Mouse (Mus musculus) fibroblast of lung, adult 2 months (primary cell): Measurements from ENCODE around the gene Sh3pxd2a.
A peak's percentile ranks its signal among the peaks of the same experiment; 100 is the strongest.

ENCODE experiments used
- DNase-seq: peaks from one replicate; pipeline ENCODE4 v3.0.0-alpha.2; 2011; ENCODE audit warnings: low read depth

Sh3pxd2a gene

GRCm38 (mm10) chr19:47266070-47266801 lies 198.0 kb downstream of the Sh3pxd2a start:
- DNase-seq: no peak

DNA sequence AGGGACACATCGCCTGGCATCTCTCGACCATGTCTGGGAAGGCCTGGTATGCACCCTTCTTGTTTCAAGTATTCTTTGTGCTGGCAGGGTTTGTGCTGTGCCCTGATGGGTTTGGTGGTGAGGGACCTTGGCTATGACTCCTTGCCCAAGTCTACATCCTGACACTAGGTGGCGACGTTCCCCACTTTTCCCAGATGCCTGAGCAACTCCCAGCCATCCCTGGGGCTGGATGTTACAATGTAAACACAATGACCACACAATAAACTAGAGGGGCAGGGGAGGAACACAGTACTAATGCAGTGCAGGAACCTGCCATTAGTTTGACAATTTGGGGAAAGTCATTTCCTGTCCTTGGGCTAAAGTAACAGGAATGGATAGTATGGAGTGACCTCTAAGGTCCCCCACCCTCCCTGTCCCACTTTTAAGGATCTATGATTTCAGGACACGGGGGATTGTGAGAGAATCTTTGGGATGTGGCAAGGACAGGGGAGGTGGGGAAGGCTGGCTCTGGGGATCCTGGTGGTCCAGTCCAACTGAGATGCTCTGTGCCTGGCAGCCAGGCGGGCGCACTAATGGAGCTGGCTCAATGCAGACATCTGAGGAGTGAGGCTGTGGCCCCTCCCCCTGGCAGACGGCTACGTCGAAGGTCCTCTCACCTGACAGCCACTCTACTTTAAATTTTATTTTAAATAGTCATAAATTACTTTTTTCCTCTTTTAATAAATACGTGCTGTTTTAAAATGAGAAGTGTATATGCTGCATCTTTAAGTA lies 199.7 kb downstream of the Sh3pxd2a start:
- no peak for DNase-seq

DNA sequence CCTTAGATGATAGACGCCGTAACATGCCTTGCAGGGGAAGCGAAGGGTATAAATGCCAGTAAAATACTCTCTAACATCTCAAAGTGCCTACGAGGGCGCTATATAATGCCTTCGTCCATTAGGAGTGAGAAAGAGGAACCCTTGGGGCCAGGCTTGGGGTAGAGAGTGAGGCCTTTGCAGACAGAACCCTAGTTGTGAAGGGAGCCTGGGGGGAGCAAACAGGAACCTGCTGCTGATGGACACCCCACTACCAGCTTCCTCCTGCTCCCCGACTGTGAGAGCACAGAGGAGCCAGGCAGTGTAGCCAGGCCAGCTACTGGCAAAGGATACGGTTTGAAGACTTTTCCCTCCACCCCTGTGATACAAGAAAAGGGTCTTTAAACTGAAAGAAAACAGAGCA lies 200.6 kb downstream of the Sh3pxd2a start:
- DNase-seq: no peak

DNA sequence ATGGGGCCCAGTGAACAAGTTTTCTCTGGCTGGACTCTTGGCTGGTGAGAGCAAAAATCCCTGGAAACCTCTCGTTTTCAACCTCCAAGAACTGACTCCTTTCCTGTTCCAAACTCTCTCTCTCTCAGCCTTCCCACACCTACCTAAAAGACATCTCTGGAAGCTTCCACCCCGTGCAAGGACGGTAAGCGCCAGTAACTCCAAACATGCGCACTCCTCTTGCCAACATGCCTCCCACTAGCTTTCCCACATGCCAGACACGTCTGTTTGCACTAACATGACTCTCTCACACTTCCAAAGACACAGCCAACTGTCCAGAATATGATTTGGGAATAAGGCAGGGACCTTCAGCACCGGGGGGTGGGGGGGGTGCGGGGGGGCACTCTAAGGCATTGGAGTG lies 203.0 kb downstream of the Sh3pxd2a start:
- no peak for DNase-seq

DNA sequence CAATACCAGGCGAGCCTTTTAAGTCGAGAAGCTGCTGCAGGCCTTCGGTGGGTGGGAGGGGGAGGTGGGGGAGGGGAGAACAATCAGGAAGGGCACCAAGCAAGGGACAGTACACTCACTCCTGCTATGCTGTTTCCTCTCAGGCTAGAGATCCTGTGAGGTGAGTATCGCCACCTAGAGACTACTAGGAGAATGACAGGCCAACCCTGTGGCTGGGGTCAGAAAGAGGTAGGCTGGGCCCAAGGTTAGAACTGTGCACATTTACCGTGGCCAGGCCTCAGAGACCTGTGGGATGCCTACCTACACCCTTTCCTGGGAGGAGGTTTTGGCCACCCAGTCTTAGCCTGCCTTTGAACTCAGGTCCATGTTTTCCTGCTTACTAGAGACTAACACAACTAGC lies 204.6 kb downstream of the Sh3pxd2a start:
- DNase-seq: no peak

GRCm38 (mm10) chr19:47255919-47256318 lies 208.3 kb downstream of the Sh3pxd2a start:
- no peak for DNase-seq

GRCm38 (mm10) chr19:47255036-47255435 lies 209.2 kb downstream of the Sh3pxd2a start:
- DNase-seq: no peak

DNA sequence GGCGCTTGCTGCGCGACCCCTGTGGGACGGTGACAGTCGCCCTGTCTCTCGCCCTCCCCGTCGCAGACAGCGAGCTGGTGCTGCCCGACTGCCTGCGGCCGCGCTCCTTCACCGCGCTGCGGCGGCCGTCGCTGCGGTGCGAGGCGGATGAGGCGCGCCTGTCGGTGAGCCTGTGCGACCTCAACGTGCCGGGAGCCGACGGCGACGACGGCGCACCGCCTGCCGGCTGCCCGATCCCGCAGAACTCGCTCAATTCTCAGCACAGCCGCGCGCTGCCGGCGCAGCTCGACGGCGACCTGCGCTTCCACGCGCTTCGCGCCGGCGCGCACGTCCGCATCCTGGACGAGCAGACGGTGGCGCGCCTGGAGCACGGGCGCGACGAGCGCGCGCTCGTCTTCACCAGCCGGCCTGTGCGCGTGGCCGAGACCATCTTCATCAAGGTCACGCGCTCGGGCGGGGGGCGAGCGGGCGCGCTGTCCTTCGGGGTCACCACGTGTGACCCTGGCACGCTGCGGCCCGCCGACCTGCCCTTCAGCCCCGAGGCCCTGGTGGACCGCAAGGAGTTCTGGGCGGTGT lies 211.1 kb downstream of the Sh3pxd2a start:
- DNase-seq: no peak

GRCm38 (mm10) chr19:47250931-47251330 lies 213.3 kb downstream of the Sh3pxd2a start:
- DNase-seq: no peak

- no peak for DNase-seq
Measured at GRCm38 (mm10) chr19:47248906-47249568, 215.2 kb downstream of the Sh3pxd2a start.

DNA sequence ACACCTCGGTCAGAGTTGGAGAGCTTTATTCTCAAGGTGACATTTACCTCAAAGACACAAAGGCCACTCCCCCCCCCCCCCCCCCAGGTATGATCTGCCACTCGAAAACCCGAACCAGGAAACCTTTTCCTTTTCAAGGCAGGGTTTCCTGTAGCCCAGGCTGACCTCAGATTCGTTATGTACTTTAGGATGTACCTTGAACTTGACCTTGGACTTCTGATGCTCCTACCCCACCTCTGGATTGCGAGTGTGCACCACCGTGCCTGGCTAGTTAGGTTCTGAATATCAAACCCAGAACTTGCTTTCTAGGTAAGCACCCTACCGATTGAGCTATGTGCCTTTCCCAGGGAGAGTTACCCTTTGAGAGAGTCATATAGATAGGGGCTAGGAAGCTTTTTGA lies 215.9 kb downstream of the Sh3pxd2a start:
- DNase-seq: no peak

DNA sequence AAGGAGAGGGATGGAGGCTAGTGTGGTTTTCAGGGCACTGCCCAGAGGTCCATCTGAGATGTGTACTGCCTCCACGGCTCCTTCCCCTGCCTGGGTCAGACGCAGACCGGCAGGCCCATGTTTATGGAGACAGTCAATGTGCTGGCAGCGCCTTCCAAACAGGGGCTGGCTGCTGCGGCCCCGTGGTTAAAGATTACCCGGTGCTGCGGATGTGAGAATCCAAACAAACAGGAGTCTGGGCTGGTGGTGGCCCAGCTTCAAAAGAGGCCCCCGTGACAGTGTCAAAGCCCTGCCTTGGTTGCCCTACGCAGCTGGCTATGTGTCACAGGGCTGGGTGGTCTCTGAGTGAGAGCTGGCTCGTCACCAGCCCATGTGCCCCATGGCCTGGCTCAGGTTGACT lies 216.4 kb downstream of the Sh3pxd2a start:
- no peak for DNase-seq

DNA sequence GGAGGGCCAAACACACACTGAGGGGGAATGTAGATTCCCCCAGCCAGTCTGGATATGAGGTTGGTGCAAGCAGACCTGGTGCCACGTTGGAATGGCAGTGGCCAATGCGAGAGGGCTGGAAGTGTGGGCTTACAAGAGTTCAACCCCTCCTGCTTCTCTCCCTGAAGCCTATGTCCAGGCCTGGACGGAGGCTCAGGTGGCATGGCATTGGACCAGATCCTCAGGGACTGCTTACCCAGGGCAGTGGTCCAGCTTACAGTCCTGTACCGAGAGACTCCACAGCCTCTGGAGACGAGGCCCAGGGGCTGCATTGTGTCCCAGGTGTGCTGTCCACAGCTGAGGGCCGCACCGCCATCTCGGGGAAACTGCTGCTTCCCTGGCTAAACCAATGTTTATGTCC lies 218.7 kb downstream of the Sh3pxd2a start:
- DNase-seq: no peak

- DNase-seq: no peak
Measured at GRCm38 (mm10) chr19:47242227-47242626, 222.0 kb downstream of the Sh3pxd2a start.

- no peak for DNase-seq
Measured at GRCm38 (mm10) chr19:47240957-47241356, 223.2 kb downstream of the Sh3pxd2a start.

- DNase-seq: no peak
Measured at GRCm38 (mm10) chr19:47240076-47240475, 224.1 kb downstream of the Sh3pxd2a start.

DNA sequence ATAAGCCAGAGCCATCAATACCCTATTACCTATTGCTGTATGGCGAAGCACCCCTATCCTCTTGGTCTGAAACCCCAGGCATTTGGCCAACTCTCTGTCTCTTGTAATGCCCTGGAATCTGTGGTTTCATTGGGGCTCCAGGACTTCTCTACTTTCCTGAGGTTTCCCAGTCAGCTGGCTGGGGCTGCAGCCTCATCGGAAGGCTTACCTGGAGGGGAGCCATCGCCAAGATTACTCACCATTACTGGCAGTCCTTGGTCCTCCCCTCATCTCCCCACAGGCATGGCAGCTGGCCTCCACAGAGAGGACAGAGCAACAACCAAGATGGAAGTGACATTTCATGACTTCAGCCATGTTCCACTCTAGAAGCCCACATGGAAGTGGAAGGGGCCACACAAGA lies 231.1 kb downstream of the Sh3pxd2a start:
- DNase-seq: peak; percentile 50

DNA sequence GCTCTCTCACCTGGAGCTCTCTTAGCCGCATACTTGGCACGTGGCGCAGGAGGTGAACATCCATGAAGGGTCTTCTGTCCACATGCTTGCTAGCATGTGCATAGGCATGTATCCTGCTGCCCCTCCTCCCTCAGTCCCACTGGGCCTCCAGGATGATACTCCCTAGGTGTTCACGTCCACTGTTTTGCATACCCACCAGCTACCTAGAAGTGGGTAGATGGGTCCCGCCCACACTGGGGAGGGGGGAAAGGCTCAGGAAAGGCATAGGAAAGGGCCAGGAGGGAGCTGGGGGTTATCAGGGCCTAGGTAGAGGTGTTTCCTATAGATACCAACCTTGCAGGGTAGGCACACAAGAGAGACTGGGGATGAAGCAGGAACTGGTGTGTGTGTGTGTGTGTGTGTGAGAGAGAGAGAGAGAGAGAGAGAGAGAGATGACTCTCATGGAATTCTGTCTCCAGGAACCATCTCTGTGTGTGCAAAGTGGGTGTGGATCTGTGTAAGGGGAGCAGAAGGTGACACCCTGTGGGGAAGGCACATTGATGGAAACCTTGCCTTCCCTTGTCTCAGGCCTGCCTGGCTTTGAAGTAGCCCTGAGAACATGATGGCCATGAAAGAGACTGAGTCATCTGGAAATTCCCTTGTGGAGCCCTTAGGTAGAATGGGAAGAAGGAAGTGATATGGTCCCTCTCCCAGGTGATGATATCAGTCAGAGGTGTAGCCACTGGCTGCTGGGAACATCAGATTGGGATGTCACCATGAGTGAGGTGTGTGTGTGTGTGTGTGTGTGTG lies 231.9 kb downstream of the Sh3pxd2a start:
- DNase-seq: no peak

DNA sequence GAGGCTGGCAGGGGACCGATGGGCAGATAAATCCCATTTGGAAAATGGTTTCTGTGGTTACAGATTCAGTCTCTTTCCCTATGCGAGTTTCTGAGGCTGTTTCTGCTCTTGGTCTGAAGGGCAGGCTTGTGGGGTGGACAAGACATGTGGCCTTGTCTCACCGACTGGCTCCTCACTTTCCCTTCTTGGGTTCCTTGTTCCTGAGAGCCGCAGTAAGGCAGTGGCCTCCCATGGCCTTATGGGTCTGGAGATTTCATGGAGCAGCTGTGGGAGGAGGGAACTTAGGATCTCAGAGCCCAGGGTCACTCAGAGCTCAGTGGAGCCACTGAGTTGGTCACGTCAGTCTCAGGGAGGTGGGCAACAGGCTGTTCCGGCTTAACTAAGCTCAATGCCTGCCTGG lies 232.8 kb downstream of the Sh3pxd2a start:
- DNase-seq: no peak

DNA sequence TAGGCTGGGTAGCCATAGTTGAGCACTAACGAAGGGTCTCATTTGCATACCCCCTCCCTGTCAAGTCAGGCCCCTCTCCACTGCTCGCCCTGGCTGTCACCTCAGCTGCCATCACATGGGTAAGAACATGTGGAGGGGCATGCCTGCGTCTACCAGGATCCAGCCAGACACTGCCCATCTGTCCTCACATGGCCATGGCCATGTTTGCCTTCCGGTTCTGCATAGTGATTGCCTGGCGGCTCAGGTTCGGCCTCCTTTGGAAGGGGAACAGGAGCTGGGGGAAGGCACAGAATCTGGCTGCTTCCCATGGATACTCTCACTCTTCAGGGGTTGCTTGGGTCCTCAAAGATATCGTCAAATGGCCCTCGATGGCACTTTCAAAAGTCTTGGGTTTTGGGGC lies 233.5 kb downstream of the Sh3pxd2a start:
- no peak for DNase-seq

DNA sequence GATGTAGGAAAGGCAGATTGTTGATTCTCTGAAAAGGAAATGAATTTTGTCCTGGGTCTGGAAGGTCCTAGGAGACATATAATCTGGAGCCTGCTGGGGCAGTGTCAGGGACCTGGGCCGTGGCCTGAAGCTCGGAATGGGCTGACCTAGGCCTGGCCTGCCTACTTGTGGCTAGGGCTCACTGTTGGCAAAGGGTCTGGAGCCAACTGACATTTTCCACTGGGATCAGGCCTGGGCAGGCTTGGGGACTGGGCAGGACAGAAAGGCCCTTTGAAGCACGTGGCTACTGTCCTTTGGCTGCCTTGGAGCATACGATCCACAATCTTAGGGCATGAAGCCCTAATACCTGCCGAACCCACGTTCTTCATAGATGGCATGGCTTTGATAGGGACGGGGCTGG lies 234.1 kb downstream of the Sh3pxd2a start:
- no peak for DNase-seq

- DNase-seq: no peak
Measured at GRCm38 (mm10) chr19:47229461-47229860, 234.7 kb downstream of the Sh3pxd2a start.
